Mouse (Mus musculus): ENCODE measurements around the gene Cd5l. TPM values are rescaled to one million over a fixed set of nuclear protein-coding genes. Genes with fewer than 3 reads are reported as not detected.
"Not testable (repeated sequence)": the region's sequence is repeated elsewhere in the genome, so short reads cannot be mapped to it uniquely, and the experiment has no call there.

Gene Cd5l
- polyA plus RNA-seq, 1 experiment from 2014 or later = 0.26 TPM

- ATAC-seq (ENCODE audit: low FRiP score) (no peak), DNase-seq (ENCODE audit: low spot score) (no peak)
- Histone ChIP-seq H3K4me1 (replicated peaks; ENCODE audit: control insufficient read depth, insufficient read depth, low read length) (no peaks in the 10 kb centered on the region), H3K4me3 (ENCODE audit: low read depth, low read length) (no peak overlapping the region), H3K9ac (ENCODE audit: low read depth, low read length) (no peak overlapping the region), H3K9me3 (ENCODE audit: control insufficient read depth, low read length) (no peaks in the 10 kb centered on the region), H3K4me2 (replicated peaks; ENCODE audit: low read depth, low read length) (no peak overlapping the region), H3K27me3 (ENCODE audit: control insufficient read depth, insufficient read depth, low read length) (no peaks in the 10 kb centered on the region), H3K27ac (ENCODE audit: low read depth, low read length) (no peak overlapping the region), H3K36me3 (ENCODE audit: control insufficient read depth, insufficient read depth, low read length) (no peaks in the 10 kb centered on the region)
- 84% methylated on average over 10 of the region's 10 CpGs for WGBS
Measured at GRCm38 (mm10) chr3:87367511-87367910, 9.8 kb downstream of the Cd5l start.

DNA sequence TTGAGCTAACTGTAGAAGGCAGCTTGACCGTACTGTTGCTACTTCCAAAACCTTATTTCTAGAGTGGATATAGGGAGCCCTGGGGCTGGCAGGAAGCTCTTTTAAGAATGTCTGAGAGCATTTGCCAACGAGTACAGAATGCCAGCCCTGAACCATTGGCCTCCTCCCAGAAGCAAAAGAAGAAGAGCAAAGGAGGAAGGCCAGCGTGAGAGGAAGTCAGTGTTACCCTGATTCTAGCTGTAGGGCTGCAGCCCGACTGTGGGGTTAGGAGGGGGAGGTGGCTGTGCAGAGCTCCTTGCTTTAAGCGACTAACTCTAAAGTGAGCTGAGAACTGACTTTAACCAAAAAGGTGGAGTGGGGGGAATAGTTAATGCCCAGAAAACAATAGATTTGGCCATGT, 11.5 kb downstream of the Cd5l start:
- no peak overlapping the region for H3K27ac ChIP-seq (ENCODE audit: low read depth, low read length)
- H3K4me2 ChIP-seq (replicated peaks; ENCODE audit: low read depth, low read length) = no peak overlapping the region
- H3K36me3 ChIP-seq (ENCODE audit: control insufficient read depth, insufficient read depth, low read length) = no peaks in the 10 kb centered on the region
- no peak for ATAC-seq (ENCODE audit: low FRiP score)
- no peak overlapping the region for H3K4me3 ChIP-seq (ENCODE audit: low read depth, low read length)
- 81% methylated on average over 5 of the region's 5 CpGs for WGBS
- no peak for DNase-seq (ENCODE audit: low spot score)
- H3K27me3 ChIP-seq (ENCODE audit: control insufficient read depth, insufficient read depth, low read length) = no peaks in the 10 kb centered on the region
- H3K9ac ChIP-seq (ENCODE audit: low read depth, low read length) = no peak overlapping the region
- no peaks in the 10 kb centered on the region for H3K4me1 ChIP-seq (replicated peaks; ENCODE audit: control insufficient read depth, insufficient read depth, low read length)
- no peaks in the 10 kb centered on the region for H3K9me3 ChIP-seq (ENCODE audit: control insufficient read depth, low read length)

DNA sequence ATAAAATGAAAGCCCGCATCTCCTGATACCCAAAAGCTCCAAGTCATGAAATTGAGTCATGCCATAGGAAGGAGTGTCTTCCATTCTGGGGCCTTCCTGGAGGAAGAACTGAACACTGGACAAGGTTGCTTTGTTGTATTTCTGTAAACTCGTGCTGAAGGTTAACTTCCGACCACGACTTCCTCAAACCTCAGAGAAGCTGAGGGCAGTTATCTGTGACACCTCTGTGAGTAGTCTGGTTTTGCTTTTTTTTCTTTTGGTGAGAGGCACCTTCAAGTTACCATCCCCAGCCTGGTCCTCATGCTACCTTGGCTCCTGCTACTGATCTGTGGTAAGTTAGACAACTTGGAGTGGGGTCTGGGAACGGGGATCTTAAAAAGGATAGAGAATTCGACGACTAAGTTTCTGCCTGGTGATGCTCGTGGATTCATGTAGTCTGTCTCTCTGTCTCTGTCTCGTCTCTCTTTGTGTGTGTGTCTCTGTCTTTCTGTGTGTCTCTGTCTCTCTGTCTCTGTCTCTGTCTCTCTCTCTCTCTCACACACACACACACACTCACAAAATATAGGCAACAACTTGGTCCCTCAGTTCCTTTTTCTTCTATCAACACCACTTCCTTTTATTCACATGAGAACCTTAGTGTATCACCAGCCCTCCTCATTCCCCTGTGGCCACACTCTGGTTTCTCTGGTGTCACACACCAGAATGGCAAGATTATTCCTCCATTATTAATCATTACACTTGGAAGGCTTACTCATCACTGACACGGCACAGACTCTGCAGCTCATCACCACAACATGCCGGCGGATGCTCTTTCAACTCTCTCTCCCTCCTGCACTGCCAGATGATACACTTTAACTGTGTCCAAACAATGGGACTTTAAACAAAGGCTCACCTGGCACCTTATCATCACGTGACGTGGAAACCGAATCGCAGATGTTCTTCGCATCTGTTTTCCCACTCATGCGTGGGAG, 18.8 kb downstream of the Cd5l start, which contains the start of gene Fcrl1:
Gene Fcrl1, plus strand, starts transcription at position 193 of the 971 bp plus-strand sequence.
- H3K4me2 ChIP-seq (replicated peaks; ENCODE audit: low read depth, low read length) = no peak within 1 kb of the TSS
- no peaks in the 10 kb centered on the region for H3K36me3 ChIP-seq (ENCODE audit: control insufficient read depth, insufficient read depth, low read length)
- H3K27me3 ChIP-seq (ENCODE audit: control insufficient read depth, insufficient read depth, low read length) = no peaks in the 10 kb centered on the region
- 89% methylated on average over 18 of the region's 18 CpGs for WGBS
- no peaks in the 10 kb centered on the region for H3K9me3 ChIP-seq (ENCODE audit: control insufficient read depth, low read length)
- no peak within 1 kb of the TSS for H3K4me3 ChIP-seq (ENCODE audit: low read depth, low read length)
- H3K27ac ChIP-seq (ENCODE audit: low read depth, low read length) = no peak within 1 kb of the TSS
- H3K9ac ChIP-seq (ENCODE audit: low read depth, low read length) = no peak within 1 kb of the TSS
- ATAC-seq (ENCODE audit: low FRiP score) (no peak), DNase-seq (ENCODE audit: low spot score) (no peak)
- no peaks in the 10 kb centered on the region for H3K4me1 ChIP-seq (replicated peaks; ENCODE audit: control insufficient read depth, insufficient read depth, low read length)

GRCm38 (mm10) chr3:87377228-87377627, 19.5 kb downstream of the Cd5l start:
- WGBS = 65% methylated on average over 3 of the region's 3 CpGs
- no peak for ATAC-seq (ENCODE audit: low FRiP score)

DNA sequence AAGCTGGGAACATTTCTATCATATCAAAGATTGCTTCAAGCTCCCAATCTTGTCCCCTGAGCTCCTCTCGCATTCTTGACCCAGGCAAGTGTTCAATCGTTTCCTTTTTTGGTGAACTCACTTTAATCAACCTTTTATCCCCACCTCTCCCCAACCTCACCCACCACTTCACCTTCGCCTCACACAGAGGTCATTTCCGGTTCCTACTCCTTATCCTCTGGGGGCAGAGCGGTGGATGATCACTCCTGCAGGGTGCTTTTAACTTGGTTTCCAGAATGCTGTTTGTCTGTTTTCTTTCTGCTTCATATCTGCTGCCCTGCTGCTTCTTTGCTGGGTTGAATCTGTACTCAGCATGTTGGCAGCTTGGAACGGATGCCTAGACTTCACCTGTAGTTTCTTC, 20.0 kb downstream of the Cd5l start:
- Histone ChIP-seq H3K9ac (ENCODE audit: low read depth, low read length) (no peak overlapping the region), H3K36me3 (ENCODE audit: control insufficient read depth, insufficient read depth, low read length) (no peaks in the 10 kb centered on the region), H3K27ac (ENCODE audit: low read depth, low read length) (no peak overlapping the region), H3K27me3 (ENCODE audit: control insufficient read depth, insufficient read depth, low read length) (no peaks in the 10 kb centered on the region), H3K4me1 (replicated peaks; ENCODE audit: control insufficient read depth, insufficient read depth, low read length) (no peaks in the 10 kb centered on the region), H3K4me2 (replicated peaks; ENCODE audit: low read depth, low read length) (no peak overlapping the region), H3K4me3 (ENCODE audit: low read depth, low read length) (no peak overlapping the region), H3K9me3 (ENCODE audit: control insufficient read depth, low read length) (no peaks in the 10 kb centered on the region)
- DNase-seq (ENCODE audit: low spot score) (no peak), ATAC-seq (ENCODE audit: low FRiP score) (no peak)
- WGBS = 81% methylated on average over 6 of the region's 6 CpGs

More at GRCm38 (mm10) chr3:87377228-87377627, 19.5 kb downstream of the Cd5l start:
- DNase-seq (ENCODE audit: low spot score) = no peak
- H3K36me3 ChIP-seq (ENCODE audit: control insufficient read depth, insufficient read depth, low read length) = no peaks in the 10 kb centered on the region
- H3K4me1 ChIP-seq (replicated peaks; ENCODE audit: control insufficient read depth, insufficient read depth, low read length) = no peaks in the 10 kb centered on the region
- H3K27me3 ChIP-seq (ENCODE audit: control insufficient read depth, insufficient read depth, low read length) = no peaks in the 10 kb centered on the region
- H3K9me3 ChIP-seq (ENCODE audit: control insufficient read depth, low read length) = no peaks in the 10 kb centered on the region
- H3K27ac ChIP-seq (ENCODE audit: low read depth, low read length) = no peak overlapping the region
- no peak overlapping the region for H3K4me3 ChIP-seq (ENCODE audit: low read depth, low read length)
- H3K9ac ChIP-seq (ENCODE audit: low read depth, low read length) = no peak overlapping the region
- H3K4me2 ChIP-seq (replicated peaks; ENCODE audit: low read depth, low read length) = no peak overlapping the region

DNA sequence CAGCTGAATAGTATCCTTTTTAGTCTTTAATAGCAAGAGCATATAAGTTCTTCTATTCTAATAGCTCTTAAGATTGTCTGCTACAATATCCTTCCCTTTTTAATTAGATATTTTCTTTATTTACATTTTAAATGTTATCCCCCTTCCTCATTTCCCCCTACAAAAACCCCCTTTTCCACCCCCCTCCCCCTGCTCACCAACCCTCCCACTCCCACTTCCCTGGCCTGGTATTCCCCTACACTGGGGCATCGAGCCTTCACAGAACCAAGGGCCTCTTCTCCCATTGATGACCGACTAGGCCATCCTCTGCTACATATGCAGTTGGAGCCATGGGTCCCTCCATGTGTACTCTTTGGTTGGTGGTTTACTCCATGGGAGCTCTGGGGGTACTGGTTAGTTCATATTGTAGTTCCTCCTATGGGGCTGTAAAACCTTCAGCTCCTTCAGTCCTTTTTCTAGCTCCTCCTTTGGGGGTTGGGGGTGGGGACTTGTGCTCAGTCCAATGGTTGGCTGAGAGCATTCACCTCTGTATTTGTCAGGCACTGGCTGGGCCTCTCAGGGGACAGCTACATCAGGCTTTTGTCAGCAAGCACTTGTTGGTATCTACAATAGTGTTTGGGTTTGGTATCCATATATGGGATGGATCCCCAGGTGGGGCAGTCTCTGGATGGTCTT, 22.1 kb downstream of the Cd5l start:
- ATAC-seq (ENCODE audit: low FRiP score); DNase-seq (ENCODE audit: low spot score); H3K27ac ChIP-seq (ENCODE audit: low read depth, low read length); H3K4me2 ChIP-seq (replicated peaks; ENCODE audit: low read depth, low read length); H3K4me3 ChIP-seq (ENCODE audit: low read depth, low read length); H3K4me1 ChIP-seq (replicated peaks; ENCODE audit: control insufficient read depth, insufficient read depth, low read length); H3K9me3 ChIP-seq (ENCODE audit: control insufficient read depth, low read length); H3K9ac ChIP-seq (ENCODE audit: low read depth, low read length); H3K36me3 ChIP-seq (ENCODE audit: control insufficient read depth, insufficient read depth, low read length); H3K27me3 ChIP-seq (ENCODE audit: control insufficient read depth, insufficient read depth, low read length): not testable (repeated sequence)
- WGBS = 80% methylated on average over 2 of the region's 2 CpGs

GRCm38 (mm10) chr3:87381806-87382712, 24.4 kb downstream of the Cd5l start:
- H3K4me2 ChIP-seq (replicated peaks; ENCODE audit: low read depth, low read length) = no peak overlapping the region
- H3K9me3 ChIP-seq (ENCODE audit: control insufficient read depth, low read length) = no peaks in the 10 kb centered on the region
- no peak overlapping the region for H3K9ac ChIP-seq (ENCODE audit: low read depth, low read length)
- no peak overlapping the region for H3K4me3 ChIP-seq (ENCODE audit: low read depth, low read length)
- no peaks in the 10 kb centered on the region for H3K36me3 ChIP-seq (ENCODE audit: control insufficient read depth, insufficient read depth, low read length)
- H3K4me1 ChIP-seq (replicated peaks; ENCODE audit: control insufficient read depth, insufficient read depth, low read length) = no peaks in the 10 kb centered on the region
- DNase-seq (ENCODE audit: low spot score) (no peak), ATAC-seq (ENCODE audit: low FRiP score) (no peak)
- 72% methylated on average over 6 of the region's 7 CpGs for WGBS
- H3K27ac ChIP-seq (ENCODE audit: low read depth, low read length) = no peak overlapping the region
- no peaks in the 10 kb centered on the region for H3K27me3 ChIP-seq (ENCODE audit: control insufficient read depth, insufficient read depth, low read length)

DNA sequence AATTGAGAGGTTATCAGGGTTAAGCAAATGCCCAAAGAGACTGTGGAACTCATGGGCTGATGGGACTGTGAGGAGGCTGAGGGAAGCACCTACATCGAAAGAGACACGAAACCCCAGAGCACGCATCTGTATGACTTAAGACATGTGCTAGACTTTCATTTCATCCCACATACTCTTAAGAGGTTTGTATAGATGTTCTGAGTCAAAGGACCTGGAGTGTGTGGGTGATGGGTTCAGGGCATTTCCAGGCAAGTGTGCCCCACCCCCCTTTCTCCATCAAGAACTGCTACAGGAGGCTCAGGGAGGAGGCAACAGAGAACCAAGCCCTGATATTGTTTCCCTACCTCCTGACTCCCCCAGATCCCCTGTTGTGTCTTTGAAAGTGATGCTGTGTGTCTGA, 25.6 kb downstream of the Cd5l start:
- ATAC-seq (ENCODE audit: low FRiP score) (no peak), DNase-seq (ENCODE audit: low spot score) (no peak)
- no peak overlapping the region for H3K27ac ChIP-seq (ENCODE audit: low read depth, low read length)
- no peaks in the 10 kb centered on the region for H3K27me3 ChIP-seq (ENCODE audit: control insufficient read depth, insufficient read depth, low read length)
- WGBS = 85% methylated on average over 3 of the region's 3 CpGs
- no peak overlapping the region for H3K4me2 ChIP-seq (replicated peaks; ENCODE audit: low read depth, low read length)
- H3K9ac ChIP-seq (ENCODE audit: low read depth, low read length) = no peak overlapping the region
- no peaks in the 10 kb centered on the region for H3K36me3 ChIP-seq (ENCODE audit: control insufficient read depth, insufficient read depth, low read length)
- H3K9me3 ChIP-seq (ENCODE audit: control insufficient read depth, low read length) = no peaks in the 10 kb centered on the region
- no peak overlapping the region for H3K4me3 ChIP-seq (ENCODE audit: low read depth, low read length)
- no peaks in the 10 kb centered on the region for H3K4me1 ChIP-seq (replicated peaks; ENCODE audit: control insufficient read depth, insufficient read depth, low read length)
